In the genomic region with DNA sequence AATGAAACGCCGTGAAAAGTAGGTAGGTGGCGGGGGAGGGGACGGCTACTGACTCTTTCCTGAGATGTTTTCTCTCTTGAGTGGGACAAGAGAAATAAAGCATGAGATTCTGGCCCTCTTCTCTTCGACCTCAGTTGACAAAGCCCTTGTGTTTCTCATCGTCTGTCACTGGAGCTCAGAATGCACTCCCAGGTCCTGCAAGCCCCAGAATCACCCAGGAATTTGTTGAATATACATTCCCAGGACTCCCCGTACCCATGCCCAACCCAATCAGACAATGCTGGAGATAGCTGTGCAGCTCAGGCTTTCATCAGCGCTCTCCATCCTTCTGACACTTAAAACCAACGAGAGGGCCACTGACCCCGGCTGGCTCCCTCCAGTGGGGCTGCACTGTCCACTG, we compare ENCODE assay signal across 26 mouse cellular contexts.
DNase-seq lines count a peak whose midpoint lies in the region; ATAC-seq and TF ChIP-seq lines count a peak whose summit lies in the region.
"Had no signal": no experiment of that assay in that cellular context is flagged by ENCODE, and none has a peak within 500 bp of the region (broad histone marks: within the 10 kb centered on the region; RNA-seq: fewer than 3 reads in every experiment).

No protein-coding gene starts in this region.

- no peaks in the 10 kb centered on the region for H3K79me2 ChIP-seq in liver, adult 2 months (ENCODE audit: control insufficient read depth, insufficient read depth, low read length)

- H3K4me1 ChIP-seq in heart, embryonic 10.5 days = peaks cover 41% of the 10 kb centered on the region
- no peaks in the 10 kb centered on the region for H3K4me1 ChIP-seq in liver, adult 2 months (ENCODE audit: control insufficient read depth, insufficient read depth, low read length)
- H3K4me1 ChIP-seq in liver, embryonic 12.5 days = no peaks in the 10 kb centered on the region
- H3K4me1 ChIP-seq in embryonic facial prominence, embryonic 10.5 days = peaks cover 64% of the 10 kb centered on the region
- peaks cover 20% of the 10 kb centered on the region for H3K4me1 ChIP-seq in intestine, embryonic 16.5 days (ENCODE audit: control insufficient read depth, insufficient read depth, low read length)
- H3K4me1 ChIP-seq: forebrain, embryonic 12.5 days; neural tube, embryonic 15.5 days had no signal

- no peak overlapping the region for H3K9ac ChIP-seq in liver, adult 2 months (ENCODE audit: low read depth, low read length)
- H3K9ac ChIP-seq in liver, embryonic 12.5 days = no peak overlapping the region
- H3K9ac ChIP-seq in intestine, embryonic 16.5 days (ENCODE audit: low read depth, low read length) = no peak overlapping the region
- H3K9ac ChIP-seq: forebrain, embryonic 12.5 days; liver, postnatal 0 days; neural tube, embryonic 15.5 days had no signal

- no peak for ATAC-seq in liver, embryonic 12.5 days
- 0 out of 2 replicates have a peak, but pooled peaks have one; percentile 16 for ATAC-seq in intestine, embryonic 16.5 days
- ATAC-seq: hindbrain, postnatal 0 days; liver, postnatal 0 days had no signal

- H3K27ac ChIP-seq in heart, embryonic 10.5 days = peak overlapping the region; percentile 70
- H3K27ac ChIP-seq in liver, adult 2 months (replicated peaks; ENCODE audit: insufficient read depth, low read depth, low read length) = peak overlapping the region; percentile 31
- H3K27ac ChIP-seq in liver, embryonic 12.5 days = no peak overlapping the region
- H3K27ac ChIP-seq in embryonic facial prominence, embryonic 10.5 days (replicated peaks) = peak overlapping the region; percentile 69
- peak overlapping the region; percentile 61 for H3K27ac ChIP-seq in intestine, embryonic 16.5 days (ENCODE audit: low read length)
- H3K27ac ChIP-seq: forebrain, embryonic 12.5 days; hindbrain, postnatal 0 days; kidney, postnatal 0 days; left cerebral cortex, adult 2 months; macrophage; neural tube, embryonic 15.5 days had no signal

- H3K27me3 ChIP-seq in heart, embryonic 10.5 days (ENCODE audit: insufficient read depth, poor library complexity, severe bottlenecking) = no peaks in the 10 kb centered on the region
- no peaks in the 10 kb centered on the region for H3K27me3 ChIP-seq in liver, adult 2 months (ENCODE audit: control insufficient read depth, insufficient read depth, low read length)
- no peaks in the 10 kb centered on the region for H3K27me3 ChIP-seq in liver, embryonic 12.5 days (replicated peaks)
- no peaks in the 10 kb centered on the region; the same call in 1 of the 2 replicates for H3K27me3 ChIP-seq in embryonic facial prominence, embryonic 10.5 days (replicated peaks; ENCODE audit: low read depth, poor library complexity, severe bottlenecking)
- H3K27me3 ChIP-seq in intestine, embryonic 16.5 days (replicated peaks; ENCODE audit: control insufficient read depth, insufficient read depth, low read length) = no peaks in the 10 kb centered on the region
- H3K27me3 ChIP-seq: forebrain, embryonic 12.5 days had no signal

- no peak overlapping the region for H3K4me3 ChIP-seq in heart, embryonic 10.5 days
- H3K4me3 ChIP-seq in liver, adult 2 months (ENCODE audit: insufficient read depth, low read depth, low read length) = no peak overlapping the region
- no peak overlapping the region for H3K4me3 ChIP-seq in liver, embryonic 12.5 days
- no peak overlapping the region for H3K4me3 ChIP-seq in embryonic facial prominence, embryonic 10.5 days
- no peak overlapping the region for H3K4me3 ChIP-seq in intestine, embryonic 16.5 days (ENCODE audit: low read length)
- H3K4me3 ChIP-seq: erythroblast, embryonic 14.5 days; forebrain, embryonic 12.5 days; left cerebral cortex, adult 2 months; neural tube, embryonic 15.5 days had no signal

- H3K4me2 ChIP-seq in liver, embryonic 12.5 days = no peak overlapping the region
- no peak overlapping the region for H3K4me2 ChIP-seq in intestine, embryonic 16.5 days (ENCODE audit: low read depth, low read length)
- H3K4me2 ChIP-seq: forebrain, embryonic 12.5 days; heart, embryonic 11.5 days; neural tube, embryonic 15.5 days had no signal

- no peak for DNase-seq in heart, embryonic 10.5 days (ENCODE audit: low spot score)
- DNase-seq in heart, postnatal 36 days = no peak
- no peak for DNase-seq in liver, adult 2 months (ENCODE audit: extremely low read depth, low read depth, low spot score)
- DNase-seq in embryonic facial prominence, embryonic 10.5 days (ENCODE audit: low spot score) = no peak
- DNase-seq in urinary bladder, postnatal 14 days (ENCODE audit: low spot score) = no peak
- no peak for DNase-seq in thymus, postnatal 0 days (ENCODE audit: low spot score)
- DNase-seq: adrenal gland, postnatal 25 days; cerebellum, adult 8-10 months; cerebellum, postnatal 36 days; gastrocnemius, postnatal 36 days; kidney, adult 2 months; liver; liver, postnatal 0 days; right cerebral cortex, adult 18-20 months; right cerebral cortex, postnatal 4 days; thymus, postnatal 25 days had no signal

- intact Hi-C loops in heart, postnatal 36 days (cut with DNase I) = no loop called here

- no peaks in the 10 kb centered on the region for H3K36me3 ChIP-seq in heart, embryonic 10.5 days
- H3K36me3 ChIP-seq in liver, adult 2 months (ENCODE audit: control insufficient read depth, insufficient read depth, low read length) = no peaks in the 10 kb centered on the region
- no peaks in the 10 kb centered on the region for H3K36me3 ChIP-seq in liver, embryonic 12.5 days
- H3K36me3 ChIP-seq in embryonic facial prominence, embryonic 10.5 days (replicated peaks) = no peaks in the 10 kb centered on the region
- H3K36me3 ChIP-seq in intestine, embryonic 16.5 days (ENCODE audit: control insufficient read depth, insufficient read depth, low read length) = no peaks in the 10 kb centered on the region
- H3K36me3 ChIP-seq: forebrain, embryonic 12.5 days; neural tube, embryonic 15.5 days had no signal

- 34% methylated on average over 10 of the region's 10 CpGs for WGBS in heart, embryonic 10.5 days
- 76% methylated on average over 10 of the region's 10 CpGs for WGBS in liver, adult 2 months
- 63% methylated on average over 10 of the region's 10 CpGs for WGBS in liver, embryonic 12.5 days (ENCODE audit: insufficient replicate concordance)
- WGBS in embryonic facial prominence, embryonic 10.5 days = 68% methylated on average over 10 of the region's 10 CpGs
- WGBS in intestine, embryonic 16.5 days = 53% methylated on average over 10 of the region's 10 CpGs

- TF ChIP-seq CTCF in liver, adult 2 months (IDR thresholded peaks at IDR 0.05; ENCODE audit: low read depth, low read length) = no peak

- no peak for TF ChIP-seq POLR2A in liver, adult 2 months (IDR thresholded peaks at IDR 0.05; ENCODE audit: extremely low read depth, insufficient read depth, low read length)

- H3K9me3 ChIP-seq in heart, embryonic 10.5 days = no peaks in the 10 kb centered on the region
- no peaks in the 10 kb centered on the region for H3K9me3 ChIP-seq in liver, embryonic 12.5 days (replicated peaks)
- no peaks in the 10 kb centered on the region for H3K9me3 ChIP-seq in embryonic facial prominence, embryonic 10.5 days
- no peaks in the 10 kb centered on the region for H3K9me3 ChIP-seq in intestine, embryonic 16.5 days (ENCODE audit: control insufficient read depth, low read length)
- H3K9me3 ChIP-seq: forebrain, embryonic 12.5 days; neural tube, embryonic 15.5 days had no signal
